In the genomic region with DNA sequence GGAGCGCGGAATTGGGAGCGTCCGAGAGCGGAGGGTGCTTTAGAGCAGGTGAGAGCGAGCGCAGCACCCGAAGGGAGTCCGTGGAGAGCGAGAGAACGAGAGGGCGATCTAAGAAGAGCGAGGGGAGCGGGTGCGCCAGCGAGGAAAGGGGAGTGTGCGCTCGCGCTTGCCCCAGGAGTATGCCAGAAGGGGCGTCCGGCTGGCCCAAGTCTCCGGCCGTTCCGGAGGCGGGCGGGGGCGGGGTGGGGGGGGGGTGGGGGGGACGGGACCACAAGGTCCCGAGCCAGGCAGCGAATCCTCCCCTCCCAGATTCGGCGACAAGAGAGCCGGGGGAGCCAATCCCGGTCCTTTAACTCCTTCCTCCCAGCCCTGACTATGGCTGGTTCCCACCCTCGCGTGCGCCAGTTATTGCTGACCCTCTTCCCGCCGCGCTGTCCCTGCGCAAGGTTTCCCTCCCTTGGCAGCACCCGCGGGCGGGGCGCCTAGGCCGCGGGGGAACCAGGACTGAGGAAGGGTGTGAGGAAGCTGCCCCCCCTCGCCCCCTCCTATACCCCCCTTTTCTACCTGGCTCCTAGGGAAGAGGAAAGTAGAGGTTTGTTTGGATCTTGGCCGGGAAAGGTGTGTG, we compare ENCODE assay signal across 8 mouse cellular contexts. TPM values are rescaled to one million over a fixed set of nuclear protein-coding genes. Genes with fewer than 3 reads are reported as not detected.
A peak's percentile ranks its signal among the peaks of the same experiment; 100 is the strongest.
DNase-seq lines count a peak whose midpoint lies in the region; ATAC-seq and TF ChIP-seq lines count a peak whose summit lies in the region.

A gene (minus strand): TSS at position 181 of the 625 bp plus-strand sequence.

- peak within 1 kb of the TSS; percentile 46 for H3K9ac ChIP-seq in intestine, embryonic 14.5 days (ENCODE audit: low read length)
- no peak within 1 kb of the TSS for H3K9ac ChIP-seq in liver, embryonic 14.5 days (replicated peaks)

- no peaks in the 10 kb centered on the region for H3K36me3 ChIP-seq in intestine, embryonic 14.5 days (ENCODE audit: control insufficient read depth, insufficient read depth, low read length)
- no peaks in the 10 kb centered on the region for H3K36me3 ChIP-seq in liver, embryonic 14.5 days (replicated peaks; ENCODE audit: control insufficient read depth, insufficient read depth, low read depth)

- peak within 1 kb of the TSS; percentile 58 for H3K4me3 ChIP-seq in intestine, embryonic 14.5 days (ENCODE audit: low read depth, low read length)
- H3K4me3 ChIP-seq in liver, embryonic 14.5 days (ENCODE audit: insufficient read depth in 1 of 2, low read depth in 2 of 2, low read length in 2 of 2): peak within 1 kb of the TSS; percentile 26 to 48

- H3K27ac ChIP-seq in intestine, embryonic 14.5 days (ENCODE audit: low read depth): no peak within 1 kb of the TSS
- no peak within 1 kb of the TSS for H3K27ac ChIP-seq in liver, embryonic 14.5 days

- no peak for TF ChIP-seq CTCF in liver, embryonic 14.5 days (IDR thresholded peaks at IDR 0.05; ENCODE audit: low read depth)

- H3K9me3 ChIP-seq in intestine, embryonic 14.5 days (ENCODE audit: control insufficient read depth, low read length): no peaks in the 10 kb centered on the region
- no peaks in the 10 kb centered on the region for H3K9me3 ChIP-seq in liver, embryonic 14.5 days (ENCODE audit: control insufficient read depth, low read length)

- peak within 1 kb of the TSS; percentile 89 for H3K4me2 ChIP-seq in intestine, embryonic 14.5 days (ENCODE audit: low read length)
- H3K4me2 ChIP-seq in liver, embryonic 14.5 days (ENCODE audit: low read depth): peak within 1 kb of the TSS; percentile 67

- 0 out of 2 replicates have a peak, but pooled peaks cover 2% of the 10 kb centered on the region for H3K4me1 ChIP-seq in intestine, embryonic 14.5 days (replicated peaks; ENCODE audit: control insufficient read depth, insufficient read depth, low read length)
- peaks cover 0 to 2% of the 10 kb centered on the region in 2 experiments; a peak in 1 of 4 replicates for H3K4me1 ChIP-seq in liver, embryonic 14.5 days (replicated peaks; ENCODE audit: control insufficient read depth in 2 of 2, insufficient read depth in 2 of 2, low read length in 1 of 2)

- no peak for TF ChIP-seq EP300 in liver, embryonic 14.5 days (IDR thresholded peaks at IDR 0.05; ENCODE audit: low read depth)

- DNase-seq in cerebellum, adult 11-12 months: peak; percentile 21
- DNase-seq in cerebellum, adult 9-11 months: no peak
- DNase-seq in cerebellum, postnatal 14 days: peak; percentile 45 to 54
- peak; percentile 75 for DNase-seq in intestine, embryonic 14.5 days (ENCODE audit: low spot score)
- DNase-seq in liver, embryonic 14.5 days (ENCODE audit: low read depth in 3 of 3, low spot score in 3 of 3): no peak
- peak; percentile 71 for DNase-seq in neural tube, embryonic 10.5 days (ENCODE audit: extremely low spot score, low spot score)
- no peak for DNase-seq in layer of hippocampus, adult 9-11 months

- ATAC-seq in granulocyte monocyte progenitor cell, adult 5-6 weeks (replicated peaks; ENCODE audit: poor library complexity, severe bottlenecking): 0 out of 2 replicates have a peak, but pooled peaks have one; percentile 17
- ATAC-seq in intestine, embryonic 14.5 days (replicated peaks; ENCODE audit: low FRiP score, low TSS enrichment, low read depth): peak; percentile 61
- peak; percentile 34 for ATAC-seq in liver, embryonic 14.5 days (ENCODE audit: insufficient read depth)

- under 1% methylated on average over 38 of the region's 49 CpGs for WGBS in intestine, embryonic 14.5 days
- WGBS in liver, embryonic 14.5 days (ENCODE audit: insufficient replicate concordance): under 1% methylated on average over 31 of the region's 49 CpGs

- peaks cover 34% of the 10 kb centered on the region for H3K27me3 ChIP-seq in intestine, embryonic 14.5 days (replicated peaks; ENCODE audit: control insufficient read depth, insufficient read depth, low read length)
- peaks cover 45% of the 10 kb centered on the region for H3K27me3 ChIP-seq in liver, embryonic 14.5 days (ENCODE audit: control insufficient read depth, insufficient read depth, low read length)

RNA-seq across cellular contexts. Expression of the gene that starts here (rescaled TPM):
- 0.82 TPM in 1 of 2 replicates, not detected in the other for total RNA-seq in granulocyte monocyte progenitor cell, adult 5-6 weeks (2014; fragmentation: Nextera tagmentation)
- total RNA-seq in granulocyte monocyte progenitor cell, adult 5-6 weeks (2017): not detected in 2 replicates
- 5.3 and 5.9 TPM in 2 replicates for polyA plus RNA-seq in intestine, embryonic 14.5 days (2014; fragmentation: Nextera tagmentation; extraction: Ambion mirVana)
- 6.5 and 7.2 TPM in 2 replicates for polyA plus RNA-seq in liver, embryonic 14.5 days (2012; rRNA removed)
- 2.8 and 4.0 TPM in 2 replicates for polyA plus RNA-seq in liver, embryonic 14.5 days (2014; fragmentation: Nextera tagmentation; extraction: Ambion mirVana)

Comparison
In these comparisons a context has a peak if more than half of its experiments do, and no peak if none do; other contexts are left out.
1. DNase-seq: peak in cerebellum, adult 11-12 months (single experiment), cerebellum, postnatal 14 days (2 of 2), intestine, embryonic 14.5 days (single experiment) and neural tube, embryonic 10.5 days (single experiment); none in cerebellum, adult 9-11 months (single experiment), liver, embryonic 14.5 days (0 of 3) and layer of hippocampus, adult 9-11 months (single experiment).
2. Peak in ATAC-seq in granulocyte monocyte progenitor cell, adult 5-6 weeks; RNA of the gene not detected or under 1 TPM.
3. Peak in every context shown above with its lines, with median percentiles within 50 percentile points of each other: ATAC-seq.